Mouse (Mus musculus) kidney, postnatal 14 days (tissue): ENCODE measurements around the gene Npdc1.
"Not testable (repeated sequence)": the region's sequence is repeated elsewhere in the genome, so short reads cannot be mapped to it uniquely, and the experiment has no call there.

Experiments
- DNase-seq: peaks from one replicate; pipeline ENCODE4 v3.0.0; 2022; ENCODE audit warnings: mixed read lengths

Gene Npdc1

DNA sequence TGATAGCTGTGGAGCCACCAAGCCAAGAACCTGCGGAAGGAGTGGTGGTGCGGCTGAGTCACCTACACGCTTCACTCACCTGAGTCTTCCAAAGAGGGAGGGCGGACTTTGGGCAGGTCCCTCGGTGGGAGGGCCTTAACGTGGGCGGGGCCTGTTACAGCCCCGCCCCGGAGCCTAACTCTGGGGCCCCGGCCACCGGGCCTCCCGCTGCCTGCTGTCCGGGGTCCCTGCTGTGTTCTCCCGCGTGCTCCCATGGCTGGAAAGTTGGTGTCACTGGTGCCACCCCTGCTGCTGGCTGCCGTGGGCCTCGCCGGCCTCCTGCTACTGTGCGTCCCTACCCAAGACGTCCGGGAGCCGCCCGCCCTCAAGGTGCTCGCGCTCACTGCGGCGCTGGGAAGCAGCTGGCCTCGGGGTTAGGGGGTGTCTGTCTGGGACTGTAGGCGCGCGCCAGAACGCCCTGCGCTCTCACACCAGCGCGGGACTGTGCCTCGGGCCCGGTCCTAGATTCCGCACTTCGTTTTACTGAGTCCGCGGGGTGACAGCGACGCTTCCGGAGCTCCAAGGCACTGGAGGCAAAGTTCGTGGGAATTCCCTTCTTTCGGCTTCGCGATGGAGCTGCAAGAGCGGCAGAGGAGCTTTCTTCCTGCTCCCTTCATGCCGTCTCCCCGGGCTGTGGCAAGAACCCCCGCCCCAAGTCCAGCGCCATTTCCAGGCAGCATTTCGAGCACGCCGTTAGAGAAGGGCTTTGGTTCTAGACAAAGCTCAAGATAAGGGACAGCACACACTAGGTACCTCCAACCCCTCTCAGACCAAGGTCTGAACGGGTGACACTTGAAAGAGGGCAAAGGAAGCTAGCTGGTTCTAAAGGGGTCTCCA, 3.2 kb upstream of the Npdc1 start, which contains the start of gene Entpd2:
TSS of gene Entpd2 (plus strand) at position 154 of the 876 bp plus-strand sequence.
- DNase-seq, result peak; percentile 66

GRCm38 (mm10) chr2:25396597-25396983, 2.6 kb upstream of the Npdc1 start:
- DNase-seq, result no peak

DNA sequence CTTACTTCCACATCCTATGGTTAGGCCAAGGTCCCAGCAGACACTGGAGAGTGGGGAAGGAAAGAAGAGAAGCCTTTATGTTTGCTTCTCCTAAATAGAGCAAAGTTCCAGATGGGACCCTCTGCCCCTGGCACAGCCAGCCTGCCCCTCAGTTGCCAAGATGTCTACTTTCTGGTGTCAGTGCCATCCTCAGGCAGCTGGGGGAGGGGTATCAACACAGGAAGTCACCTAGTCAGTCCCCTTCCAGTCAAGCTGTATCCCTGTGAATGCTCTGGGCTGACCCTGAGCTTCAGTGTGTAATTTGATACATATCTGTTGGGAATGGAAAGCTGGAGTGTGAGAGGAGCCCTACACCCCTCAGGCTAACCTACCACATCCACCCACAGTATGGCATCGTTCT, 2.1 kb upstream of the Npdc1 start:
- no peak for DNase-seq

DNA sequence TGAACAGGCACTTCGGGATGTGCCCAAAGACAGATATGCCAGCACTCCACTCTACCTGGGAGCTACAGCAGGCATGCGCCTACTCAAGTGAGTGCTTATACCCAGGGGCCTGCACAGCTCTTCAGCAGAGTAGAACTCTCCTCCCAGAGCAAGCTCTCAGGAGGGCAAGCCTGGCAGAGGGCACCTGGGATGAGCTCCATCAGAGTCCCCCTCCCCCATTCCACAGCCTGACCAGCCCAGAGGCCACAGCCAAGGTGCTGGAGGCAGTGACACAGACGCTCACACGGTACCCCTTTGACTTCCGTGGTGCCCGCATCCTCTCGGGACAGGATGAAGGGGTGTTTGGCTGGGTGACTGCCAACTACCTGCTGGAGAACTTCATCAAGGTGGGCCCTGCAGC, 1.1 kb upstream of the Npdc1 start:
- DNase-seq, result no peak

- no peak for DNase-seq
Measured at GRCm38 (mm10) chr2:25400291-25400690, 1.1 kb downstream of the Npdc1 start.

- peak; percentile 72 for DNase-seq
Measured at GRCm38 (mm10) chr2:25400764-25401163, 1.6 kb downstream of the Npdc1 start.

GRCm38 (mm10) chr2:25402377-25402971, 3.3 kb downstream of the Npdc1 start:
- DNase-seq, result peak; percentile 87

DNA sequence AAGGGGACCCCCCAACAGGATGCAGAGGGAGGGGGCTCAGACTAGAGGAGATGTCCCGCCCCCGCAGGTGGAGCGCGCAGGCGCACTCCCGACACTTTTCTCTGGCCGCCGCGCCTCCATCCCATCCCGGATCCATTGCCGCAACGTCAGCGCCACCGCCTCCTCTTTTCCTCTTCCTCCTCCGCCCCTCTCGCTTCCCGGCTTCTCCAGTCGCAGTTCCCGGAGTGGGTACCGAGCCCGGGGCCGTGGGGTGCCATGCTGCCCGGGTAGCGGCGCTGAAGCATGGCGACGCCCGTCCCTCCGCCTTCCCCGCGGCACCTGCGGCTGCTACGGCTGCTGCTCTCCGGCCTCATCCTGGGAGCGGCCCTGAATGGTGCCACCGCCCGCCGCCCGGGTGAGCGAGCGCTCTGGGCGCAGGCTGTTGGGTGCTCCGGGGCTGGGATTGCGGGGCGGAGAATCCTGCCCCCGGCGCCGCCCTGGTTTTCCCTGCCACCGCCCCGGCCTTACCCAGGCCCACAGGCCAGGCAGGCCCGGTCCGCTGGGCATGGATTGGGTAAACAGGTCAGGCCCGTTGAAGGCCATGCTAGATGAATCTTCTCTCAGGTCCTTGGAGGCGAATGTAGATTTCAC, 3.9 kb downstream of the Npdc1 start:
- DNase-seq, result peak; percentile 81

- DNase-seq, result no peak
Measured at GRCm38 (mm10) chr2:25403994-25404393, 4.8 kb downstream of the Npdc1 start.

GRCm38 (mm10) chr2:25408908-25409307, 9.8 kb downstream of the Npdc1 start:
- DNase-seq, result no peak

- DNase-seq, result not testable (repeated sequence)
Measured at GRCm38 (mm10) chr2:25413436-25413835, 14.3 kb downstream of the Npdc1 start.

GRCm38 (mm10) chr2:25417426-25417825, 18.3 kb downstream of the Npdc1 start:
- DNase-seq, result no peak

GRCm38 (mm10) chr2:25421896-25422295, 22.7 kb downstream of the Npdc1 start:
- peak; percentile 54 for DNase-seq

DNA sequence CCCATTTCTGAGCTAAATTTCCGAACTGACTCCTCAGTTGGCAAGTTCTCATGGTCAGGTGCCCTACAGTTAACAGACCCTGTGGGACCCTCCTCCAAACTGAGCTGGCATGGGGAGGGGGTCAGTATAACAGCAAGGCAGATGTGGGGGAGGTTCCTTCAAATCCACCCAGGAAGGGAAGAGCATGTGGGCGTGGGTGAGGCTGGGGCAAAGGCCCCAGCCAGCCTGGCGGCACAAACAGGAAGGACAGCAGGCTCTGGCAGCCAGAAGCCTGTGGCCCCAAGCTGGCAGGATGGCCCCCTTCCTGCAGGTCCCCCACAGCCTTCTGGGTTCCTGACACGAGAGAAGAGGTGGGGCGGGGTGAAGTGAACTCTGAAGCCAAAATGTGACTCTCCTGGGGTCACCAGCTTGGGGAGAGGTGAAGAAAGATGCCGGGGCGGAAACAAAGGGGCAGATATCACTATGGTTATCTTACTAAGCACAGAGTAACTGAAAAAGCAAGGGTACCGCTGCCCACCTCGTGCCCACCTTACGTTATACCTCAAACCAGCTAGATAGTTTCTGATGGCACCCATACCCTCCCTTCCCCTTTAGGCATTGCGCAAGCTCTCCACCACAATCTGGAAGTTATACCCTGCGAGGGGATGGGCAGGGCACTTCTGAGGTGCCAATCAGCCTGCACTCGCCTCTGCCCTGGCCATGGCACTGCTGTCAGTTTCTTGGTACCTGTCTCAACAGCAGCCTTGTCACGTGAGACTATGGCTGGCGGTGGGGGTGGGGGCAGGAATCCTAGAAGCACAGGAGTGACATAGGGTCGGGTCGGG, 23.6 kb downstream of the Npdc1 start, which contains the start of gene Fut7:
TSS of gene Fut7 (plus strand) at position 681 of the 824 bp plus-strand sequence.
- DNase-seq, result no peak

GRCm38 (mm10) chr2:25423626-25424025, 24.5 kb downstream of the Npdc1 start:
- no peak for DNase-seq

DNA sequence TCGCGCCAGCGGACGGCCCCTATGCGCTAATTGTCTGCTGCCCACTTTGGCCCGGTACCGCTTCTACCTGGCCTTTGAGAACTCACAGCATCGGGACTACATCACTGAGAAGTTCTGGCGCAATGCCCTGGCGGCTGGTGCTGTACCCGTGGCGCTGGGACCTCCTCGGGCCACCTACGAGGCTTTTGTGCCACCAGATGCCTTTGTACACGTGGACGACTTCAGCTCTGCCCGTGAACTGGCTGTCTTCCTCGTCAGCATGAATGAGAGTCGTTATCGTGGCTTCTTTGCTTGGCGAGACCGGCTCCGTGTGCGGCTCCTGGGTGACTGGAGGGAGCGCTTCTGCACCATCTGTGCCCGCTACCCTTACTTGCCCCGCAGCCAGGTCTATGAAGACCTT, 26.3 kb downstream of the Npdc1 start:
- no peak for DNase-seq

GRCm38 (mm10) chr2:25426721-25427191, 27.6 kb downstream of the Npdc1 start:
- peak; percentile 72 for DNase-seq

- no peak for DNase-seq
Measured at GRCm38 (mm10) chr2:25427256-25427655, 28.1 kb downstream of the Npdc1 start.

- DNase-seq, result peak; percentile 97
Measured at GRCm38 (mm10) chr2:25428442-25429236, 29.5 kb downstream of the Npdc1 start, which contains the start of gene Abca2. Abca2 (plus strand) TSS chr2:25428703.

GRCm38 (mm10) chr2:25429435-25430180, 30.5 kb downstream of the Npdc1 start:
- DNase-seq, result peak; percentile 52
